Mouse (Mus musculus): ENCODE measurements around the gene Gm20532. TPM values are rescaled to one million over a fixed set of nuclear protein-coding genes. Genes with fewer than 3 reads are reported as not detected.

The Gm20532 gene
- total RNA-seq (2015) (0.36 TPM in 1 of 2 replicates, not detected in the other), total RNA-seq (2017) (not detected in 2 replicates)

DNA sequence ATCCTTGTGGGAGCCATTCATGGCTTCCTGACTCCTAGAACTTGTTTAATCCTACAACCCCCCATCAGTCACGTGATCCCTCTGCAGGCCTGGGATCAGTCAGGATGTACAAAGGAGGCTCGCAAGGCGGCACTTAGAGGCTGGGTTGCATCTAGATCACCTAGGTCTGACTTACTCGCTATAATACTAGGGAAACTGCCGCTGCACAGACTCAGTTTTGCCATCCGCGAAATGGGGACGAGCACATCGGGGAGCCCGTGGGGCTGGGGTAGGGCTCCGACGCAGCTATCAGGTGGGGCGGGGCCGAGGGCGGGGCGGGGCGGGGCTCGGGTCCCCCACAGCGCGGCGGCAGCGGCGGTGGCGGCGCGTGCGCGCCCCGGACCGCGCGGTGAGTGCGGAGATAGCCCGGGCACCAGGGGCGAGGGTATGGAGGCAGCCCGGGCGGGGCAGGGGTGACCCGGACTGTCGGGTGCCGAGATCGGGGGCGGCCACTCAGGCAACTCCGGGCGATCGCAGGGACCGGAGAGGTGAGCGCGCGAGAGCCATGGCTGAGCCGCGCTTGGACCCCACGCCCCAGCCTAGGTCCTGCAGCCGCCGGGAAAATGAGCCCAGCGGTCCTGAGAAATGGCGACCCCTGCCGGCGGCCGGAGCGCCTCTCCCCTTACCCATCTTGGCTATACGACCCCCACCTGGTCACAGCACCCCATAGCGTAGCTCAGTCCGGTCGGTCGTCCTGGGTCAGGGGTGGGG, at the start of gene Gm20532:
Gene Gm20532 (plus strand): TSS at position 346 of the 750 bp plus-strand sequence.
- ATAC-seq (ENCODE audit: poor library complexity, severe bottlenecking) = peak; percentile 36

DNA sequence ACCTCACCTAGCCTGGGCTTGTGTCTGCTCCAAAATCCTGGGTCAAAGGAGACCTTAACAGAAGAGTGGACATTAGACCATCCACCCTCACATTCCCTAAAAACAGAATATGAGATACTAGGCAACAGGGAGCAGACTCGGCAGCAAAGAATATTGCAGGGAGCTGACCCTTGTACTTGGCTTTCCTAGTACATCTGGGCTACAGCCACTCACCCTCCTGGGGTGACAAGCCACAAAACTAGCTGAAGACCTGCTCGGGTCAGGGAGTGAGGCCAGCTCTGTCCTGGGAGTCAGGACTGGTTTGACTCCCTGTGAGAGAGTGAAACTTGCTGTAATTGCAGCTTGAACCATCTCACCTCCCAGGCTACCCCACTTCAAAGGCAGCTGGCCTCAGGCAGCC, 46.9 kb upstream of the Gm20532 start:
- no peak for ATAC-seq (ENCODE audit: poor library complexity, severe bottlenecking)

DNA sequence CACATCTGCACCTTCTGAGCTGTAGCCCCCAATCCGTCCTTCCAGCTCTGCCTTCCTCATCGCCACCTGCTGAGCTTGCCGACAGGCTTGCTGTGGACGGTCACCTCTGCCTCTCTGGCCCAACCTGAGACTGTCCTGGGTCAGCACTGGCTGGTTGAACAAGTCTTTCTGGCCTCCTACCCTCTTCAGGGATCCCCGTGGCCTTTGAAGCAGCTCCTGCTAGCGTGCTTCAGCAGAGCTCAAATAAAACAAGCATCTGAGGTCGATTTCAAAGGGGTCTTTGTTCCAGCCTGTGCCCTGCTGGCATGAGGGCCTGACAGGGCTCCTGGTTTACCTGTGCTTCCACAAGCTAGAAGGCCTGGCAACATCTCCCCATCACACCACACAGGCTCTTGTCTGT, 45.7 kb upstream of the Gm20532 start:
- no peak for ATAC-seq (ENCODE audit: poor library complexity, severe bottlenecking)

DNA sequence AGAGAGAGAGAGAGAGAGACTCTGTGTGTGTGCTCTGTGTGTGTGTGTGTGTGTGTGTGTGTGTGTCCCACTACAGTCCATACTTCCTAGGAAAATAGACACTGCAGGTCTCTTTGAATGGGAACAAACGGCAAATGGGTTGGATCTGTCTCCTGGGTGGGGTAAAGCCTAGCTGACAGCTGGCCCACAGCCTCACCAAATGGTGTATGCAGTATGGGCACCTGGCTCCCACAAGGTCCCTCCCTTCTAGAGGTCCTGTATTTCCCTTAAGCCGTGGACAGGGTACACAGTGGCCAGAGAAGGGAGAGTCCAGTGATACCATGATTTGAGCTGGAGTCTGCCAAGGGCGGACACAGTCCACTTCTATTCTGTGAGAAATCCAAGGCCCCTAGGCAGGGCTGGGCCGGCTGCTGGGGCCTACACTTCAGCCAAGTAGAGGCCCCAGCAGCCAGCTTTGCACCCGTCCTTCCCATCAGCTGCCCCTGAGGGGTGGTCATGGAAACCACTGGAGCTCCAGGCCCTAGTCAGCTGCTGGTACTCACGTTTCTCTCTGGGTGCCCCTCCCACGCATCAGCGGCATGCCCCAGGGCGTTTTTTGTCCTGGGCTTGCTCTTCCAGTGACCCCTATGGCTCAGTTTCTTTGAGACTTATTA, 45.1 kb upstream of the Gm20532 start:
- ATAC-seq (ENCODE audit: poor library complexity, severe bottlenecking) = no peak

DNA sequence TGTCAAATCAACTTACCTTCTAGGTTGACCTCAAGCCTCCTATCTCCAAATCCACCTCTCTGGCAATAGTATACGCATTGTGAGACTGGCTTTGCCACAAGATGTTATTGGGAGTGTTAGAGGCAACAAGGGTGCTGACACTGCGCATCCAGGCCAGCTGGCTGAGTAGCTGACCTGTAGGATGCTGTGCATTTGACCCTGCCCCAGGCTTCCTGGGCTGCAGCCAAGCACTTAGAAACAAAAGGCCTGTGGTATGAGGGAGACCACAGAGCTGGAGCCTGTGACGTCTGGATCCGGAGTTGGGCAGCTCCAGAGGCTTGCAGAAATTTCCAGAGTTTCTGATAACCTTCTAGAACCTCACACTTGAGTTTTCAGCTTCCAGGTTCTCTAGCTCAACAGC, 43.3 kb upstream of the Gm20532 start:
- ATAC-seq (ENCODE audit: poor library complexity, severe bottlenecking) = no peak

DNA sequence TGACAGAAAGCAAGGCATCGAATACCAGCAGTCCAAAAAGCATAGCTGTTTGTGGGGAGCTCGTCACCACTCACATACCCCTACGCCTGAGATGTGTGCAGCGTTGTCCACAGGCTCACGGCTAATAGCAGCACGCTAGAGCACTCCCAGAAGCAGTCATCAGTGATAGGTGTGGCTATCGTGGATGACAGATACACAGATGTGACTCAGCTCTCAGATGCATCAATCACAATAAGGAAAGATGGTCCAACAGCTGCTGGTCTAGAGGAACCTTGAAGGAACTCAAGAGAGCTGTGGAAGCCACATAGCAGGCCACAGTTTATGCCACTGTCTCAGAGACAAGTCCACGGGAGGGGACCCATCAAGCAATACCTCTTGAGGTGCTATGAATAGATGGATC, 42.7 kb upstream of the Gm20532 start:
- no peak for ATAC-seq (ENCODE audit: poor library complexity, severe bottlenecking)

DNA sequence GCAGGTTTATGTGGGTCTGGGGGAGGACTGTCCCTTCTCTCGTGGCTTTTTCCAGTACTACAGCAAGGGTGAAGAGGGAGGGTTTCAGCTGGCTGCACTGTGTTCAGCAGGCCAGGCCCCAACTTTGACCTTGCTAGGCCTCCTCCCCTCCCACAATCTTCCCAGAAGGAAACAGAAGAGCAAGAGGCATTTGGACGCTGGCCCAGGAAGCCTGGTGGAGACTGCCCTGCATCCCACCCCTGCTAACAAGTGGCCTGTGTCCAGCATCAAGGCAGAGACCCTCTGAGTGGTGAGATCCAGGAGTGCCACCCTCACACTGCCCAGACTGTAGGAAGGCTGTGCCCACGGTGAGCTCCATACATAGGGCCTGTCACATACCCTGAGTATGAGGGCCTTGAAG, 42.2 kb upstream of the Gm20532 start:
- ATAC-seq (ENCODE audit: poor library complexity, severe bottlenecking) = no peak

DNA sequence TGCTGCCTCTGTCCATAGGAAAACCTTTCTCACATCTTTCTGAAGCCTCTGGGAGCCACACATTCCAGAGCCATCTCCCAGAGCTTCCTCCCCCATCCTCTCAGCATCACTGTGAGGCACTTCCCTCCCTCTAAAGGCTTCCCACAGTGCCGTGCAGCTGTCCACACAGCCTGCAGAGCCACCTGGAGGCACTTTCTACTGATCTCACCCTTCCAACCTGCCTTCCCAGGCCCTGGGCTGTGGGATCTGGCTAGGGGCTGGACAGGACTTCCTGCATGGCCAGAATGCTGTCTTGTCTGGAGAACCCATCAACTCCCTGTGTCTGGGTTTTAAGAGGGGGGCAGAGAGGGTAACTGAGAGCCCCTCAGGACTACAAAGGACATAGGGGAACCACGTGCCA, 39.0 kb upstream of the Gm20532 start:
- ATAC-seq (ENCODE audit: poor library complexity, severe bottlenecking) = no peak

DNA sequence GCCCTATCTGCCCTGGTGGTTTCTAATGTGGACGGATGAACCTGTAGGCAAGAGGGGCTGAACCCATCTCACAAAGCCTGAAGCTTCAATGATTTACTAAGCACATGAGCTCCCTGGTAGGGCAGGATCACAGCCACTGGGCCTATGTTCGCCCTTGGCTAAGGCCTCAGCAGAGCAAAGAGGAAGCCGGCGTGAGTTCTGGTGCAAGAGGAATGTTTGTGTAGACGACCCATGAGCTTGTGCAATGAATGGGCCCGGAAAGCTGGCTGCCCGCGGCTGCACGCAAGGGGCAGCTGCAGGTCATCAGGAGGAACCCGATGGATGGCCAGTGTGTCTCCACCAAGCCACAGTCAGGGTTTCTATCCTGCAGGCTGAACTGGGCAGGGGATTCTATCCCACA, 36.6 kb upstream of the Gm20532 start:
- peak; percentile 83 for ATAC-seq (ENCODE audit: poor library complexity, severe bottlenecking)

DNA sequence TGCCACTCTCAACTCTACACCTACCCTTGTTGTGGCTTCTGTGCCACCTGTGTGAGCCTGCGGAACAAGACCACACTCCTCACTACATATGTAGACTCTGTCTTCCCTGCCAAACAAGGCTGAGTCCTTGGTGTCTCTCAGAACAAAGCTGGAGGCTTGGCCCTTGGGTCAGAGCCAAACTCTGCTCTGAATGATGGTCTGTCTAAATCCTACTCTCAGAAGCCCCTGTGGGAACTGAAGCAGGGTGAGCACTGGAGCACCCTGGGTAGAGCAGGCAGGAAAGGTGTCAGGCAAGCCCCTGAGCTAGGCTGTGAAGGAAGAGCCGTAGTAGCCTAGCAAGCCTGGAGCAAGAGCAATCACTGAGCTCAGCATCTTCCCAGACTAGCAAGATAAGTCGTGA, 36.2 kb upstream of the Gm20532 start:
- ATAC-seq (ENCODE audit: poor library complexity, severe bottlenecking) = no peak

DNA sequence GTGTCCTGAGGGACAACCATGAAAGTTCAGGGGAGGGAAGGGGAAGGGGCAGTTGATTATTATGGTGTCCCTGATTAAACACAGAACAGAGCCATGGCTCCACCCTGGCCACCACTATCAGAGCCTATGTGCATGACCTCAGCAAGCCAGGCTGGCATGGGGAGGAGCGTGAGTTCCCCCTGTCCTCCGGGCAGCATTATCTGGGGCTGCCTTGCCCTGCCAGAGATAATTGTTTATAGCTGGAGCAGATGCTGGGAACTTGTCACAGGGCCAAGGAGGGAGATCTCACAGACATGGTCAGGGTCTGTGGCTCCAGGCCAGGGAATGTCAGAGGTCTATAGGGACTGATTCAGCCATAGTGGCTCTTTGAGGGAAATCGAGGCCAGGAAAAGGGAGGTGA, 35.7 kb upstream of the Gm20532 start:
- ATAC-seq (ENCODE audit: poor library complexity, severe bottlenecking) = no peak

DNA sequence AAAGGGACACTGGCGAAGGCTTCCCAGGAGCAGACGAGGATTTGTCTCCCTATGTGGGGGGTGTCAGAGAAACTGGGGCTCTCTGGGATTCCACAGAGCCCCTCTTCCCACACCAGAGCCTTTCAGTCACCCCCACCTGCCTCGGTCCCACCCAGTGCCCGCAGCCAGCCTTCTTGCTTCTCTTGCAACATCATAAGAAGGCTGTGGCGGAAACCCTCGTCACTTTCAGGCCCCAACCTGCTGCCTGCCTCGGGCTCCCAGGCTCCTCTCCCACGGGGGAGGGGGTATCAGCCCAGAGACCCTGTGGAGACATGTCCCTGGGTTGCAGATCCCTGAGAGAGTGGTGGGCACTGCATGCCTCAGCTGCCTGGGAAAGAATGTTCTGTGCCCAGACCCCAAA, 35.0 kb upstream of the Gm20532 start:
- ATAC-seq (ENCODE audit: poor library complexity, severe bottlenecking) = peak; percentile 46

DNA sequence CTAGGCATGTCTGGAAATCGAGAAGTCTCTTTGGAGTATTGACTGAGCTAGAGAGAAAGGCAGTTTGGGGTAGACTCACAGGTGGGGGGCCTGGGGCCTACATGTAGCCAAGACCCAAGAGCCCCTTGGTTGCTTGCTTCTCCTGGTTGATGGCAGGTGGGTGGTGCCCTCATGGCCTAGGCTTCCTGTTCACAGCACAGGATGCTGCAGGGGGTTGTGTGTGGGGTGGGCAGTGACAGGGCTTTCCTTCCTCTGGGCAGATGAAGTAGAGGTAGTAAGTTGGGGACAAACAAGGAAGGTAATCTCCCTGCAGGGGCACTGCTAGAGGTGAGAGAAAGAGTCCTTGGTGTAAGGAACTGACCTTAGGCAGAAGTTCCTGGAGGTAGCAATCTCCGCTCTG, 34.4 kb upstream of the Gm20532 start:
- peak; percentile 19; the same call in 1 of the 2 replicates for ATAC-seq (ENCODE audit: poor library complexity, severe bottlenecking)

DNA sequence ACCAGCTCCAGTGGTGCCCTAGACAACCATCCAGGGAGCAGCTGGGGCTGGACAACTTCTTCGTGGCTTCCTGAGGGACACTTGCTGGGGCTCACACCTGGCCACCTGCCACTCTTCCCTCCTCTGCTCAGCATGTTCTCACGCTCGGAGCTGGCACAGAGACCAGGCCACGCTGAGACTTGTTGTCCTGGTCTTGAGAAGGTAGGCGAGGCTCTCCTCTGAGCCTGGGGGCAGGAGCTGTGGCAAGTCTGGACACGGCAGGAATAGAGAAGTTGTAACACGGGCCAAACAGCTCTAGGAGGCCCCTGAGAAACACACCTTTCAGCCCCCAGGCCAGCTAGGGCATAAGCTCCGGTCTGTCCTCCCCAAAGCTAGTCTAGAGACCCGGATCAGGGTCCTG, 32.5 kb upstream of the Gm20532 start:
- ATAC-seq (ENCODE audit: poor library complexity, severe bottlenecking) = no peak

DNA sequence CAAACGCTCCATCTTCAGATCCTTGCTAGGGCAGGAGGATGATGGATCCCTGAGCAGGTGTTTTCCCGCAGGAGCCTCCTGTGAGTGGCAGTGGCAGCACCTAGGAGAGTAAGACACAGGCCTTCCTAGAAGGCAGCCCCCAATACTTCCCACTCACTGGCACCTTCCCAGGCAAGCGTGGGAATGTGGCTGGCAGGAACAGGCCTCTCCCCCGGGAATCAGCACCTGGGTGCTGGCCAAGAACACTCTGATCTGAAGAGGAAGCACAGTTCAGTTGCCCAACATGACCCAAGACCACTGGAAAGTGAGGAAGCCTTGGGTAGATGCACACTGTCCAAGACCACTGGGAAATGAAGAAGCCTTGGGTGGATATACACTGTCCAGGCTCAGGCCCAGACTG, 31.4 kb upstream of the Gm20532 start:
- ATAC-seq (ENCODE audit: poor library complexity, severe bottlenecking) = no peak

DNA sequence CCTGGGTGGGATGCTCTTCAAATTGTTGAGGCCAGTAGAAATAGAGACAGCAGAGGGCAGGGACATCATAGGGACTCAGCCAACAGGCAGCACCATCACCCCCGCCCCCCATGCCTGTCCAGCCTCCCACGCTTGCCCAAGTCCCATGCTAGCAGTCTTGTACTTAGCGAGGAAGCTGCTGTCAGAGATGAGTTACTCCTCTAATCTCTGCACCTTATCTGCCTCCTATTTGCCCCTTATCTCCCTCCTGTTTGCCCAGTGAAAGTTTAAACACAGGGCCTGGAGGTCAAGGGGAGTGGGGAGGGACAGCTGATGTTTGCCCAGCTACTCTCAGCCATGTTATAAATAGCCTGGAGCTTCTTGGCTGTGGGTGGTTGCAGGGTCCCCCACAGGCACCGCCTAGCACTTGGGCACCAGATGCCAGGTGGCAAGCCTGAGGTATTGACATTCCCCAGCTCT, 29.9 kb upstream of the Gm20532 start:
- ATAC-seq (ENCODE audit: poor library complexity, severe bottlenecking) = no peak

DNA sequence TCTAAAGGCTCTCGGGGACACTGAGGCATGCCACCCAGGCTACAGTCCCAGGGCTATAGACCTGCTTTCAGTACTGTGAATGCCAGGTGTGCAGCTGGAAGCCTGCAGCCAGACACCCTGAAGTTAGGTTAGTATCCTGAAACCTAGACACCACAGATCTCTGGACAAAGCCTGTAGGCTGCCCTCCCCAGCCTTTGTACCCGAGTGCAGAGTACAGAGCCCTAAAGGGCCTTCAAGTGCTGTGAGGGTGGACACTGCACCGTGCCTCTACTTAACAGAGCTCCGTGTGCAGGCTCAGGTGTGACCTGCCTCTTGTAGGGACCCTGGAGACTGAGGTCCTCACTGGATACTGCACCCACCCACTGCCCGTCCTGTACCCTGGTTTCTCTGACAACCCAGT, 25.9 kb upstream of the Gm20532 start:
- no peak for ATAC-seq (ENCODE audit: poor library complexity, severe bottlenecking)

DNA sequence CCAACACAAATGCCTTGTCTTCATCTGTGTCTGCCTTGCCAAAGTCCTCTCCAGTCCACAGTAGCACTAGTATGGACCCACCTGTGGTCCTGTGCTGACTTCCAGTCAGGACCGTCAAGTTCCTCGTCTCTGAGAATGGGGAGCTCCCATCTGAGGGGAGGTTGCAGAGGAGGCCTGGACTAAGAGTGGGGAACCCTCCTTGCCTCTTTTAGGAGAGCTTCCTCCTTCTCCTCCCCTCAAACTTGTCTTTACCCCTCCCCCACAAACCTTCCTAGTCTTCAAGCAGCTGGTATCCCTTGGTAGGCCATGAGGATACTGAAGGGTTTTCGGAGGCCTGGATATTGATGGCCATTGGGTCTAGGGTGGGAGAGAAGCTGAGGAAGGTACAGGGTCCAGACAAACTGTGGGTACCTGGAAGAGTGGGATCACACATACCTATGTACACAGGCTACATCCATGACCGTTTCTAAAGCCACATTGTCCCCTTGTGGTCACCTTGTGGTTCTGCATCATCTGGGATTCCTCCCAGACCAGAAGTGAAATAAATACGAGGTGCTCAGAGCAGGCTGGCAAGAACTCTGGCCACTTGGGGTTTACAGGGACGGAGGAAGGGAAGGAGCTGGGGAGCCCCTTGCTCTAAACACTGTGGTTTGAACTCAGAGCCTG, 25.0 kb upstream of the Gm20532 start:
- peak; percentile 70 for ATAC-seq (ENCODE audit: poor library complexity, severe bottlenecking)

DNA sequence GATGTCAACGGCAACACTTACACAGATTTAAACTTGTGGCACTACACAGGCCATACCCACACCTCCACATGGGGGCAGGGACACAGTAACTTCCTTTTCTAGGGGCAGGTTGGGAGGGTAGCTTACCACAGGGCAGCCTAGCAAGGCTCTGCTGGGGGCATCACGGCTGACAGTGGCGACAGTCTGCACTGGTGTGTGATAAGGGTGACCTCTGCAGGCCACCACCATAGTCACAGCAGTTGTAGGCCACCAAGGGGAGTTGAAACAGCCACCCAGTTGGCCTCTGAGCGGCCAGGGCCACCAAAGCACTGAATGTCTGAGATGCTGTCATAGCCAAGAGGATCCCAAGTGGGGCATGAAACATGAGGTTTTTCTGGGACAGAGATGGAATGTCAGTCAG, 20.2 kb upstream of the Gm20532 start:
- peak; percentile 95 for ATAC-seq (ENCODE audit: poor library complexity, severe bottlenecking)

DNA sequence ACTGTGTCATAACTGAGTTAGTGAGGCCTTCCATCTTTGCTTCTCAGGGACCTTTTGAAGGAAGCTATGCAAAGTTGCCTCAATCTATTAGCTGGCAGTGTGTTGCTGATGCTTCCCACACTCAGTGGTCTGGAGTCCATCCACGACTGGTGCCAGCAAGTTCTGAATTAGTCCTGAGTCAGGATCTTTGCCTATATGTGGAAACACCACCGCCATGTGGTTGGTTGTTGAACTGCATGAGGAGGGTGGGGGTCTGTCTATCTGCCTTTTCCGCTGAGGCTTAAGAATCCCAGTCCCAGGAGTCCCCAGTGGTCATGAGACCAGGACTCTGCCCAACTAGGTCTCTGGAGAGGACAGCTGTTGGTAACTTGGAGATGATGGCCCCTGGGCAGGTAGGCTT, 16.4 kb upstream of the Gm20532 start:
- 0 out of 2 replicates have a peak, but pooled peaks have one; percentile 13 for ATAC-seq (ENCODE audit: poor library complexity, severe bottlenecking)

DNA sequence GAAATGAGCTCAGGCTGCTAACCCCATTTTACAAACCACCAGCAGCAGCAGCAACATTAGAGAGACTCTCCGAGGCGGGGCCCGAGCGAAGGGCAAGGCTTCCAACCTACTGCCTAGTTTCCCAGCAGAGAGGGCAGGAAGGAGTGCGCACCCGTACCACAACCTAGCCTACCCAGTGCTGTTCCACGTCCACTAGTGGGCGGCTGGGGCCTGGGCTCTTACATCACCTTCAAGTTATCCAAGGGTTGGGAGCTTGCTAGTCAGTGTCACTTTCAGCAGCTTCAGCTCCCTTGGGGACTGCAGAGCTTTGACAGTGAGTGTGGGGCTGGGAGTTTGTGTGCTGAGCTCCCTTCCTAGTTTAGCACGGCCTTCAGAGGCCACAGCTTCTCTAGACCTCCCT, 15.0 kb upstream of the Gm20532 start:
- no peak for ATAC-seq (ENCODE audit: poor library complexity, severe bottlenecking)

DNA sequence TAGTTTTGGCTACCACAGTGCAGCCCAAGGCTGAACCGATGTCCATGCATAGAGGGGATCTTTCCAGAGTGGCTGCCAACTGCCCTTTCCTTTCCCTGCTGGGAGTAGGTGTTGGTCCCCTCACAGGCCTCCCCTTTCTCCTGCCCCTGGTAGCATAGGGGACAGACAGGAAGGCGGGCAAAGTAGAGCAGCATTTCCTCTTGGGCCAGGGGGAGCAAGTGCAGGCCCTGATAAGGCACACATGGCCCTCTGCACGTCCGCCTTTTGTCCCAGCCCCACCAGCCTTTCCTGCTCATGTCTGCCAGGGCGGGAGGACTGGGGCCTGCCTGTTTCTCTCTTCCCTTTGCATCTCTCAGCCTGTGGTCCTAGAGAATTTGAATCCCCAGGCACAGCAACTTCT, 14.6 kb upstream of the Gm20532 start:
- ATAC-seq (ENCODE audit: poor library complexity, severe bottlenecking) = no peak
